Mouse (Mus musculus) adrenal gland, adult (tissue): ENCODE data around the gene Dchs2.
A peak's percentile ranks its signal among the peaks of the same experiment; 100 is the strongest.

Experiments
- DNase-seq, 2 experiments: peaks; one replicate each; pipeline ENCODE4 v3.0.0; 2022 to 2023; ENCODE audit warnings: low spot score in 1 of 2; ENCODE audit not compliant: inconsistent age in 2 of 2

Dchs2 gene

GRCm38 (mm10) chr3:83246536-83246935, 118.8 kb downstream of the Dchs2 start:
- no peak for DNase-seq

DNA sequence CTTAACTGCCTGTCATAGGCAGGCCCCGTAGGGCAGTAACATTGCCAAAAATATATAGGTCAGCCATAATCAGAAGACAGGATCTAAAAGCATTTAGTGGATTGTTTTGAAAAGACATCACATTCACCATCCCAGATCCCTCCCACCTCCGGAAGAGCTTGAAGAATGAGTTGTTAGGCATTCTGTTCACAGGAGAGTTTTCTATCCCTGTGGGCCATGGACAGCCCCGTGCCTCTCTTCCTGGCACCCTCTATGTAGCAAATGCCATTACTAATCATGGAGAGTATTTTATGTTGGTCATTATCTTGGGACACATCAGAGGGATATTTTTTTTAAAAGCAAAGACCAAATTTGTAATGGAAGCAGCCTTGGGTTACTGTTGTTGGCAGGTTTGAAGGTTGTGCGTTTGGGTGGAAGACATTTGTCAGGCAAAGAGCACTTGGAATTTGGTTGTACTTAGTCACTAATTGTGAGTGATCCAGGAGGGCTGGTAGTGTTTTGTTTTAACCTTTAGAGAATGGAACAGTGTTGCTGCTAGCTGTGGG, 122.3 kb downstream of the Dchs2 start:
- DNase-seq: peak; percentile 9 to 76

DNA sequence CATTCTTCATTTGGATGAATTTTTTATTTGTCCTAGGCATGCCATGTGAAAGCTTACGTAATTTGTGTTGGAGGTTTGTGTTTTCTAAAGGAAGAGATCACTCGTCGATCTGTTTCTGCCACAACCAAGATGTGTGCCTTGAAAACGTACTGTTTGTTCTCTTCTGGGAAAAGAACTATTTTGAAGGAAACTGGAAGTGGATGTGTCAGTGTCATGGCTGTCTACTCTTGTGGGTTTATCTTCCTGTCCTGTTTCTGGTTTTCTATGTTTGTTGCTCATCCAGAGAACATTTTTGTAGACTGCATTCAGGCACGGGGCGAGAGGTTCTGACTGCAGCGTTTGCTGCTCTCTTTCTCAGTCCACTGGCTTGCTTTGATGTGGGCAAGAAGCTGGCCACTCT, 124.2 kb downstream of the Dchs2 start:
- peak in 1 of 2 experiments; percentile 29 for DNase-seq

- DNase-seq: no peak
These were observed 131.7 kb downstream of the Dchs2 start for GRCm38 (mm10) chr3:83259421-83259820.

DNA sequence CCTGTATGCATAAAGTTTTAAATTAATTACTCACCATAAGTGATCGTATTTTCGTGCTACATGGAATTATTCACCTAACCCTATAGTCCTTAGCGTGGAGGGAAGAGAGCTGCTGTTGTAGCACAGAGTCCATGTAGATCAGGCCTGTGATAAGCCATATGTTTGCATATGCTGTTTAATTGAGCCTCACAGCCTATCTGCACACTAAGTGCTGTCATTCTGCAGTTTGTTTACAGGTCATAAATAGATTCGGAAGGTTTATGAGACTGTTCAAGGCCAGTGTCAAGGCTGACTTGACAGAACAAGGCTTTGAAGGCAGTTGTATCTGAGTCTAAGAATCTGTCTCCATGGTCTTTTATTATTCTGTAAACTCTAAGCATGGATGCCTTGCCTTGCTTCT, 138.3 kb downstream of the Dchs2 start:
- DNase-seq: peak in 1 of 2 experiments; percentile 39

- no peak for DNase-seq
These were observed 142.5 kb downstream of the Dchs2 start for GRCm38 (mm10) chr3:83270228-83270627.

- DNase-seq: no peak
These were observed 143.2 kb downstream of the Dchs2 start for GRCm38 (mm10) chr3:83270982-83271381.

- peak; percentile 46 to 90 for DNase-seq
These were observed 146.0 kb downstream of the Dchs2 start for GRCm38 (mm10) chr3:83273555-83274244.

GRCm38 (mm10) chr3:83275703-83276102, 148.0 kb downstream of the Dchs2 start:
- DNase-seq: no peak

GRCm38 (mm10) chr3:83283882-83284281, 156.1 kb downstream of the Dchs2 start:
- DNase-seq: no peak

- DNase-seq: peak; percentile 37 to 84
These were observed 159.2 kb downstream of the Dchs2 start for GRCm38 (mm10) chr3:83286975-83287405.

DNA sequence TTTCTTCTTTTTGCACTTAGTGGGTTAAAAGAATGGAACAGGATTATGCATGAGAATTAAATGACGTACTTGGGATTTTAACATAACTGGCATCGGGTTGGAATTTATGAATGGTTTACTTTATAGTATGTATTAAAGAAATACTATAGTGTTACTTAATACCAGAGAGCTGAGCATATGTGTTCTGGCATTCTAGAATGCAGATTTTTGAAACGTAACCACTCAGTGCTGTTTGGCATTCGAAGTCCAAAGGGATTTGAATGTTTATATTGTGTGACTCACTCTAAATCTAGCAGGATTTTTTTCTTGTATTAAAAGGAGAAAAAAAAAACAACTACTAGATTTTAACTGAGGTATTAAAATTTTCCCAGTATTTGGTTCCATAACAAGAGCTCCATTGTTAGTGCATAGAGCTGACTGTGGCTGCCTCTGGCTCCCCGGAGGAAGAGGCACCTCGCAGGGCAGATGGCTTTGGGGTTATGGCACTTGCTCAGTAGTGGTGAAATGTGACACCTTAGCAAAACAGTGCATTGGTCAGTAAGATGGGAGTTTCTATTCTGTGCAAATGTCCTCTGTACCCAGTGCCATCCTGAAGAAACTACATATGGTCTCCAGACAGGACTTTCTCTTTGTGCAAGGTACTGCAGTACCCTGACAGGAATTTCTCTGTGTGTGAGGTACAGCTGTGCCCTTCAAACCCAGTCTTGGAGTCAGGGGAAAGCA, 160.5 kb downstream of the Dchs2 start:
- DNase-seq: no peak

- peak in 1 of 2 experiments; percentile 35 for DNase-seq
These were observed 162.7 kb downstream of the Dchs2 start for GRCm38 (mm10) chr3:83290482-83290881.

DNA sequence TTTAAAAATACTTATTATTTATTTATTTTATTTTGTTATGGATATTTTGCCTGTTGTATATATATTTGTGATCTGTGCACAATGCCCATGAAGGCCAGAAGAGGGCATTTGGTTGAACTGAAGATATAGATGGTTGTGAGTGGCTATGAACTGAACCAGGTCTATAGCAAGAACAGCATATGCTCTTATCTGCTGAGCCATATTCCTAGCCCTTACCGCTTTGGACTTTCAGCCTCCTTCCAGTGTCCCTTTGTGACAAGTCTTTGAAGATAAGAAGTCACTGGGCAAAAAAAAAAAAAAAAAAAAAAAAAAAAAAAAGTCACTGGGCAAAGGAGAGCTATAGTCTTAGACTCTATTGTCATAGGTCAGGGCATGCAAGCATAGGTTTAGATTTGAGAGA, 163.2 kb downstream of the Dchs2 start:
- DNase-seq: no peak

DNA sequence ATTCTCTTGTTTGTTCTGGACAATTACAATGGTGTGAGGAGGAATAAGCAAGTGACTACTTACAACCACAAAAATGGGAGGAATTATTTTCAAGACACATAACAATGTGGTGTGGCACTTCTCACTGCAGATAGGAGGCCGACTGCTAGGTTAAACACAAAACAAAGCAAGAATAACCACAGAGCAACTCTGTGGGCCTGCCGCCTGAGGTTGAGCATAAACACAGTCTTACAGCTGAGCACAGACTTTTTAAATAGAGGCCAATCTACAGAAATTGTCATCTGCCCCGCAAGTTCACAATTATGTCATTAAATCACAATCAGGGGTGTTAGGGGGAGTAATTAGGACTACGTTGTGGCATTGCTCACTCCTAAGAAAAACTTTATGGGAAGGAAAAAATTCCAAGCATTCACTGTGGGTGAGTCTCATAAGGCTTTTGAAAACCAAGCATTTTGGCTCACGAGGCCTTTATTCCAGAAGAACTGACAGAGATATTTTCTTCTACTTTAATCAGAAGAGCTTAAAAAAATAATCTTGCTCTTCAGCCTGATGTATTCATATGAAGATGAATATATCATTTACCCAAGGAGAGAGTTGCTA, 172.1 kb downstream of the Dchs2 start:
- DNase-seq: no peak

DNA sequence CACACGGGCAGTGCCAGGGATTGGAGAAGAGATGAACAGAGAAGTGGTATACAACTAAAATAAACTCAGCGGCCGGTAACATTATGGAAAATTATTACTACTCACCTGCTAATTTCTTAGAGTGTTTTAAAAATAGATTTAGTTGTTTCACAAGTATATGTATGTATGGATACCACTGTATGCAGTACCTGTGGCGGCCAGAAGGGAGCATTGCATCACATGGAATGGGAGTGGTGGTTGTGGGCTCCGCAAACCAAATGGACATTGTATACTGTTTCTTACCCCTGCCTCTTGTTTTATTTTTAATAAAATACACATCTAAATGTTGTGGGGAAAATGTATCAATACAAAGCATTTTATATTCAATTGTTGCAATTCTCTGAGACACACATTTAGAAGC, 176.1 kb downstream of the Dchs2 start:
- DNase-seq: no peak

DNA sequence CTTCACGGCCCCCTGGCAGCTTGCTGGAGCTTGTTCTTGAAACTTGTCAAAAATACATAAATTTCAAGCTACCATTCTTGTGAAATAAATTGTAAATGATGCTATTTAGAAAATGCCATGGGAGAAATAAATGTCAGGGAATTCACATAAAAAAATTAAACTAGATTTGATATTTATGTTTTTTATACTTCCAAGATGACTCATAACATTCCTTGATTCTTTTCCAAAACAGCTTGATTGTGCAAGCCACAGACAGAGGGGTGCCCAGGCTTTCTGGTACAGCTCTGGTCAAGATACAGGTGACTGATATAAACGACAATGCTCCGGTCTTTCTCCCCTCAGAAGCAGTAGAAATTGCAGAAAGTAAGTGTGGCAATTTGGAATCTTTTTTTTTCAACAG, 218.2 kb downstream of the Dchs2 start:
- DNase-seq: peak in 1 of 2 experiments; percentile 32

GRCm38 (mm10) chr3:83368500-83369068, 240.8 kb downstream of the Dchs2 start:
- DNase-seq: no peak

- DNase-seq: no peak
These were observed 242.1 kb downstream of the Dchs2 start for GRCm38 (mm10) chr3:83369871-83370270.

GRCm38 (mm10) chr3:83374333-83374732, 246.6 kb downstream of the Dchs2 start:
- no peak for DNase-seq

- no peak for DNase-seq
These were observed 249.1 kb downstream of the Dchs2 start for GRCm38 (mm10) chr3:83376834-83377233.
